Mouse (Mus musculus): Measurements from ENCODE around the gene Tmigd3. TPM values are rescaled to one million over a fixed set of nuclear protein-coding genes. Genes with fewer than 3 reads are reported as not detected.

Gene Tmigd3
- total RNA-seq, 2 experiments from 2014 or later = not detected

- DNase-seq (ENCODE audit: low spot score) = no peak
These were observed 3.0 kb downstream of the Tmigd3 start for GRCm38 (mm10) chr3:105873451-105874445.

GRCm38 (mm10) chr3:105876022-105876421 lies 5.3 kb downstream of the Tmigd3 start:
- DNase-seq (ENCODE audit: low spot score) = no peak

GRCm38 (mm10) chr3:105877252-105877803 lies 6.6 kb downstream of the Tmigd3 start:
- DNase-seq (ENCODE audit: low spot score) = no peak

GRCm38 (mm10) chr3:105877919-105878318 lies 7.2 kb downstream of the Tmigd3 start:
- no peak for DNase-seq (ENCODE audit: low spot score)

GRCm38 (mm10) chr3:105878751-105879150 lies 8.0 kb downstream of the Tmigd3 start:
- DNase-seq (ENCODE audit: low spot score) = no peak

- no peak for DNase-seq (ENCODE audit: low spot score)
These were observed 9.7 kb downstream of the Tmigd3 start for GRCm38 (mm10) chr3:105880419-105880818.

- no peak for DNase-seq (ENCODE audit: low spot score)
These were observed 11.4 kb downstream of the Tmigd3 start for GRCm38 (mm10) chr3:105882105-105882504.

- DNase-seq (ENCODE audit: low spot score) = no peak
These were observed 12.4 kb downstream of the Tmigd3 start for GRCm38 (mm10) chr3:105883111-105883510.

GRCm38 (mm10) chr3:105888961-105889360 lies 18.3 kb downstream of the Tmigd3 start:
- DNase-seq (ENCODE audit: low spot score) = no peak

- DNase-seq (ENCODE audit: low spot score) = peak; percentile 43
These were observed 19.5 kb downstream of the Tmigd3 start for GRCm38 (mm10) chr3:105890220-105890619.

GRCm38 (mm10) chr3:105891141-105891540 lies 20.4 kb downstream of the Tmigd3 start:
- DNase-seq (ENCODE audit: low spot score) = no peak

- no peak for DNase-seq (ENCODE audit: low spot score)
These were observed 21.3 kb downstream of the Tmigd3 start for GRCm38 (mm10) chr3:105891760-105892571.

GRCm38 (mm10) chr3:105892572-105893495 lies 22.1 kb downstream of the Tmigd3 start:
- no peak for DNase-seq (ENCODE audit: low spot score)

GRCm38 (mm10) chr3:105893941-105894391 lies 23.3 kb downstream of the Tmigd3 start:
- DNase-seq (ENCODE audit: low spot score) = peak; percentile 81

- peak; percentile 90 for DNase-seq (ENCODE audit: low spot score)
These were observed 24.2 kb downstream of the Tmigd3 start for GRCm38 (mm10) chr3:105894601-105895592.

- DNase-seq (ENCODE audit: low spot score) = no peak
These were observed 26.1 kb downstream of the Tmigd3 start for GRCm38 (mm10) chr3:105896811-105897210.

- peak; percentile 59 for DNase-seq (ENCODE audit: low spot score)
These were observed 27.6 kb downstream of the Tmigd3 start for GRCm38 (mm10) chr3:105898325-105898724.

GRCm38 (mm10) chr3:105898861-105899260 lies 28.2 kb downstream of the Tmigd3 start:
- DNase-seq (ENCODE audit: low spot score) = no peak

All from gastrocnemius, adult 18-20 months (tissue).